10 mouse cellular contexts compared by ENCODE assay signal in genomic region chr7:19935171-19935751, GRCm38 (mm10). TPM values are rescaled to one million over a fixed set of nuclear protein-coding genes. Genes with fewer than 3 reads are reported as not detected.
DNase-seq lines count a peak whose midpoint lies in the region; ATAC-seq lines count a peak whose summit lies in the region.
"Had no signal": no experiment of that assay in that cellular context is flagged by ENCODE, and none has a peak within 500 bp of the region (broad histone marks: within the 10 kb centered on the region; RNA-seq: fewer than 3 reads in every experiment).

No protein-coding gene starts in this region.

- no peaks in the 10 kb centered on the region for H3K36me3 ChIP-seq in kidney, embryonic 16.5 days (ENCODE audit: insufficient read depth, low read length)
- H3K36me3 ChIP-seq in liver, embryonic 11.5 days (ENCODE audit: control insufficient read depth, insufficient read depth, low read length), result no peaks in the 10 kb centered on the region
- no peaks in the 10 kb centered on the region for H3K36me3 ChIP-seq in stomach, embryonic 16.5 days (ENCODE audit: control insufficient read depth, insufficient read depth, low read length)
- H3K36me3 ChIP-seq in forebrain, embryonic 14.5 days (ENCODE audit: control insufficient read depth, insufficient read depth, low read length), result no peaks in the 10 kb centered on the region

- H3K9me3 ChIP-seq in kidney, embryonic 16.5 days (ENCODE audit: low read length), result no peaks in the 10 kb centered on the region
- no peaks in the 10 kb centered on the region for H3K9me3 ChIP-seq in liver, embryonic 11.5 days (ENCODE audit: control insufficient read depth, low read length)
- no peaks in the 10 kb centered on the region for H3K9me3 ChIP-seq in stomach, embryonic 16.5 days (replicated peaks; ENCODE audit: control insufficient read depth, low read length)
- H3K9me3 ChIP-seq in forebrain, embryonic 14.5 days (replicated peaks; ENCODE audit: control insufficient read depth, low read length), result no peaks in the 10 kb centered on the region

- no peaks in the 10 kb centered on the region for H3K4me1 ChIP-seq in kidney, embryonic 16.5 days (ENCODE audit: insufficient read depth, low read length)
- peaks cover 4% of the 10 kb centered on the region for H3K4me1 ChIP-seq in liver, embryonic 11.5 days (replicated peaks; ENCODE audit: control insufficient read depth, insufficient read depth, low read length)
- H3K4me1 ChIP-seq in stomach, embryonic 16.5 days (ENCODE audit: control insufficient read depth, insufficient read depth, low read length), result peaks cover 5% of the 10 kb centered on the region
- H3K4me1 ChIP-seq in forebrain, embryonic 14.5 days (ENCODE audit: control insufficient read depth, insufficient read depth, low read length), result no peaks in the 10 kb centered on the region

- DNase-seq in kidney, postnatal 36 days, result peak; percentile 32 to 34
- peak; percentile 94 for DNase-seq in fibroblast of lung, adult 2 months (ENCODE audit: low read depth)
- DNase-seq in liver, embryonic 11.5 days (ENCODE audit: low spot score), result peak; percentile 51
- DNase-seq in cerebellum, adult 8-10 months, result no peak
- no peak for DNase-seq in adrenal gland, postnatal 4 days (ENCODE audit: low spot score in 2 of 2)
- DNase-seq in forebrain, embryonic 14.5 days (ENCODE audit: low spot score), result no peak

- H3K27ac ChIP-seq in kidney, embryonic 16.5 days (ENCODE audit: low read length), result no peak overlapping the region
- peak overlapping the region; percentile 78 for H3K27ac ChIP-seq in liver, embryonic 11.5 days (ENCODE audit: low read depth, low read length)
- peak overlapping the region; percentile 0; the same call in 1 of the 2 replicates for H3K27ac ChIP-seq in stomach, embryonic 16.5 days (ENCODE audit: low read length)
- H3K27ac ChIP-seq in forebrain, embryonic 14.5 days (ENCODE audit: low read depth, low read length), result no peak overlapping the region

- H3K4me3 ChIP-seq in kidney, embryonic 16.5 days (ENCODE audit: low read length), result no peak overlapping the region
- H3K4me3 ChIP-seq in liver, embryonic 11.5 days (ENCODE audit: low read depth, low read length), result peak overlapping the region; percentile 19; the same call in 1 of the 2 replicates
- H3K4me3 ChIP-seq in stomach, embryonic 16.5 days (replicated peaks; ENCODE audit: low read length), result no peak overlapping the region
- no peak overlapping the region for H3K4me3 ChIP-seq in forebrain, embryonic 14.5 days (ENCODE audit: low read depth, low read length)

- 66% methylated on average over 20 of the region's 20 CpGs for WGBS in kidney, embryonic 16.5 days
- WGBS in liver, embryonic 11.5 days, result 46% methylated on average over 20 of the region's 20 CpGs
- 67% methylated on average over 20 of the region's 20 CpGs for WGBS in stomach, embryonic 16.5 days
- 85% methylated on average over 20 of the region's 20 CpGs for WGBS in forebrain, embryonic 14.5 days

- no peak for ATAC-seq in kidney, embryonic 16.5 days (ENCODE audit: low FRiP score, low TSS enrichment)
- peak; percentile 50 for ATAC-seq in liver, embryonic 11.5 days (replicated peaks; ENCODE audit: low FRiP score)
- no peak for ATAC-seq in stomach, embryonic 16.5 days (ENCODE audit: insufficient read depth, low FRiP score)
- no peak for ATAC-seq in forebrain, embryonic 14.5 days
- ATAC-seq: Patski had no signal

- no peaks in the 10 kb centered on the region; the same call in 1 of the 2 replicates for H3K27me3 ChIP-seq in kidney, embryonic 16.5 days (ENCODE audit: insufficient read depth, low read length)
- peaks cover 8% of the 10 kb centered on the region; the same call in 1 of the 2 replicates for H3K27me3 ChIP-seq in liver, embryonic 11.5 days (replicated peaks; ENCODE audit: control insufficient read depth, insufficient read depth, low read length)
- H3K27me3 ChIP-seq in stomach, embryonic 16.5 days (ENCODE audit: control insufficient read depth, insufficient read depth, low read length), result no peaks in the 10 kb centered on the region
- H3K27me3 ChIP-seq in forebrain, embryonic 14.5 days (replicated peaks; ENCODE audit: control insufficient read depth, insufficient read depth, low read length), result no peaks in the 10 kb centered on the region
- H3K27me3 ChIP-seq: Patski had no signal

- no peak overlapping the region for H3K9ac ChIP-seq in kidney, embryonic 16.5 days (replicated peaks; ENCODE audit: low read length)
- H3K9ac ChIP-seq in liver, embryonic 11.5 days (ENCODE audit: low read depth, low read length), result 0 out of 2 replicates have a peak overlapping the region, but pooled peaks have one; percentile 30
- no peak overlapping the region for H3K9ac ChIP-seq in stomach, embryonic 16.5 days (ENCODE audit: low read length)
- H3K9ac ChIP-seq in forebrain, embryonic 14.5 days (ENCODE audit: low read length), result no peak overlapping the region

- H3K4me2 ChIP-seq in kidney, embryonic 16.5 days (replicated peaks; ENCODE audit: low read depth, low read length), result no peak overlapping the region
- peak overlapping the region; percentile 53 for H3K4me2 ChIP-seq in liver, embryonic 11.5 days
- no peak overlapping the region for H3K4me2 ChIP-seq in stomach, embryonic 16.5 days (ENCODE audit: low read depth, low read length)
- no peak overlapping the region for H3K4me2 ChIP-seq in forebrain, embryonic 14.5 days (ENCODE audit: low read length)

RNA-seq across cellular contexts. Expression of gene Pvr, which starts 14.3 kb away (rescaled TPM):
- 11.8 and 16.0 TPM in 2 replicates for polyA plus RNA-seq in kidney, embryonic 16.5 days (2015; fragmentation: Nextera tagmentation; extraction: Ambion mirVana)
- 5.1 and 6.1 TPM in 2 replicates for polyA plus RNA-seq in liver, embryonic 11.5 days (2014; fragmentation: Nextera tagmentation; extraction: Ambion mirVana)
- 13.3 and 15.8 TPM in 2 replicates for polyA plus RNA-seq in stomach, embryonic 16.5 days (2015; fragmentation: Nextera tagmentation; extraction: Ambion mirVana)
- 10 to 100 TPM; 21.6 to 22.0 TPM for total RNA-seq in adrenal gland, postnatal 4 days (2021)
- polyA plus RNA-seq in forebrain, embryonic 14.5 days (2014; fragmentation: Nextera tagmentation; extraction: Ambion mirVana), result 3.2 and 5.0 TPM in 2 replicates

RNA-seq across cellular contexts. Expression of gene Igsf23, which starts 15.3 kb away (rescaled TPM):
- polyA plus RNA-seq in kidney, embryonic 16.5 days (2015; fragmentation: Nextera tagmentation; extraction: Ambion mirVana), result 0.21 TPM in 1 of 2 replicates, not detected in the other
- polyA plus RNA-seq in liver, embryonic 11.5 days (2014; fragmentation: Nextera tagmentation; extraction: Ambion mirVana), result 0.59 and 0.73 TPM in 2 replicates
- polyA plus RNA-seq in stomach, embryonic 16.5 days (2015; fragmentation: Nextera tagmentation; extraction: Ambion mirVana), result 3.1 and 3.8 TPM in 2 replicates
- total RNA-seq in adrenal gland, postnatal 4 days (2021), result under 1 TPM in 1 of 2 experiments, not detected in 1; 0.28 TPM
- not detected in 2 replicates for polyA plus RNA-seq in forebrain, embryonic 14.5 days (2014; fragmentation: Nextera tagmentation; extraction: Ambion mirVana)
- total RNA-seq: layer of hippocampus, postnatal 25 days had no signal

RNA-seq across cellular contexts. Expression of gene Ceacam20, which starts 30.0 kb away (rescaled TPM):
- not detected in 2 replicates for polyA plus RNA-seq in kidney, embryonic 16.5 days (2015; fragmentation: Nextera tagmentation; extraction: Ambion mirVana)
- polyA plus RNA-seq in liver, embryonic 11.5 days (2014; fragmentation: Nextera tagmentation; extraction: Ambion mirVana), result not detected in 2 replicates
- polyA plus RNA-seq in stomach, embryonic 16.5 days (2015; fragmentation: Nextera tagmentation; extraction: Ambion mirVana), result 0.27 and 0.39 TPM in 2 replicates
- not detected for total RNA-seq in adrenal gland, postnatal 4 days (2021)
- polyA plus RNA-seq in forebrain, embryonic 14.5 days (2014; fragmentation: Nextera tagmentation; extraction: Ambion mirVana), result not detected in 2 replicates
- total RNA-seq: layer of hippocampus, postnatal 25 days had no signal
- polyA plus RNA-seq: Patski had no signal

RNA-seq across cellular contexts. Expression of gene Ceacam19, which starts 47.5 kb away (rescaled TPM):
- polyA plus RNA-seq in kidney, embryonic 16.5 days (2015; fragmentation: Nextera tagmentation; extraction: Ambion mirVana), result 0.06 TPM in 1 of 2 replicates, not detected in the other
- polyA plus RNA-seq in liver, embryonic 11.5 days (2014; fragmentation: Nextera tagmentation; extraction: Ambion mirVana), result not detected in 2 replicates
- 3.2 and 4.8 TPM in 2 replicates for polyA plus RNA-seq in stomach, embryonic 16.5 days (2015; fragmentation: Nextera tagmentation; extraction: Ambion mirVana)
- total RNA-seq in adrenal gland, postnatal 4 days (2021), result not detected
- polyA plus RNA-seq in forebrain, embryonic 14.5 days (2014; fragmentation: Nextera tagmentation; extraction: Ambion mirVana), result not detected in 2 replicates
- total RNA-seq: layer of hippocampus, postnatal 25 days had no signal

RNA-seq across cellular contexts. Expression of gene Nlrp9b, which starts 56.0 kb away (rescaled TPM):
- not detected in 2 replicates for polyA plus RNA-seq in kidney, embryonic 16.5 days (2015; fragmentation: Nextera tagmentation; extraction: Ambion mirVana)
- polyA plus RNA-seq in liver, embryonic 11.5 days (2014; fragmentation: Nextera tagmentation; extraction: Ambion mirVana), result not detected in 2 replicates
- not detected in 2 replicates for polyA plus RNA-seq in stomach, embryonic 16.5 days (2015; fragmentation: Nextera tagmentation; extraction: Ambion mirVana)
- not detected for total RNA-seq in adrenal gland, postnatal 4 days (2021)
- not detected in 2 replicates for polyA plus RNA-seq in forebrain, embryonic 14.5 days (2014; fragmentation: Nextera tagmentation; extraction: Ambion mirVana)
- total RNA-seq: layer of hippocampus, postnatal 25 days had no signal
- polyA plus RNA-seq: Patski had no signal

Comparison
In these comparisons a context has a peak if more than half of its experiments do, and no peak if none do; other contexts are left out.
1. DNase-seq: peak in kidney, postnatal 36 days (2 of 2), fibroblast of lung, adult 2 months (single experiment) and liver, embryonic 11.5 days (single experiment); none in cerebellum, adult 8-10 months (single experiment), adrenal gland, postnatal 4 days (0 of 2) and forebrain, embryonic 14.5 days (single experiment).
2. H3K27ac ChIP-seq: peak in liver, embryonic 11.5 days (single experiment) and stomach, embryonic 16.5 days (single experiment); none in kidney, embryonic 16.5 days (single experiment) and forebrain, embryonic 14.5 days (single experiment).